ENCODE assay signal across 18 mouse cellular contexts in genomic region chr11:35989967-35990366, GRCm38 (mm10).
"Had no signal": no experiment of that assay in that cellular context is flagged by ENCODE, and none has a peak within 500 bp of the region (broad histone marks: within the 10 kb centered on the region; RNA-seq: fewer than 3 reads in every experiment).

No protein-coding gene starts in this region.

- H3K4me2 ChIP-seq: lung, embryonic 14.5 days; midbrain, embryonic 13.5 days; neural tube, embryonic 13.5 days; neural tube, embryonic 15.5 days had no signal

- H3K9me3 ChIP-seq: midbrain, embryonic 10.5 days; midbrain, embryonic 13.5 days; neural tube, embryonic 13.5 days; neural tube, embryonic 15.5 days had no signal

- DNase-seq: lung, adult 18-20 months; lung, embryonic 14.5 days; lung, postnatal 10 days; lung, postnatal 4 days; retina, postnatal 1 day; right cerebral cortex, adult 18-20 months; right cerebral cortex, postnatal 25 days; right cerebral cortex, postnatal 4 days; spleen, adult 18-20 months; thymus, adult 18-20 months; thymus, postnatal 14 days; thymus, postnatal 36 days had no signal

- ATAC-seq: midbrain, embryonic 13.5 days; midbrain, embryonic 16.5 days had no signal

- H3K27ac ChIP-seq: midbrain, embryonic 10.5 days; midbrain, embryonic 13.5 days; neural tube, embryonic 13.5 days; neural tube, embryonic 15.5 days had no signal

- H3K36me3 ChIP-seq: midbrain, embryonic 10.5 days; midbrain, embryonic 13.5 days; neural tube, embryonic 13.5 days; neural tube, embryonic 15.5 days had no signal

- H3K9ac ChIP-seq: lung, embryonic 14.5 days; midbrain, embryonic 13.5 days; neural tube, embryonic 13.5 days; neural tube, embryonic 15.5 days had no signal

- H3K27me3 ChIP-seq: neural tube, embryonic 15.5 days had no signal

- H3K4me3 ChIP-seq: midbrain, embryonic 10.5 days; midbrain, embryonic 13.5 days; myocyte; neural tube, embryonic 13.5 days; neural tube, embryonic 15.5 days had no signal
